Mouse (Mus musculus): ENCODE data around the gene Zar1. TPM values are rescaled to one million over a fixed set of nuclear protein-coding genes. Genes with fewer than 3 reads are reported as not detected.
"Not testable (repeated sequence)": the region's sequence is repeated elsewhere in the genome, so short reads cannot be mapped to it uniquely, and the experiment has no call there.

Gene Zar1
- polyA plus RNA-seq (2017; shearing (Covaris generic)), result not detected

DNA sequence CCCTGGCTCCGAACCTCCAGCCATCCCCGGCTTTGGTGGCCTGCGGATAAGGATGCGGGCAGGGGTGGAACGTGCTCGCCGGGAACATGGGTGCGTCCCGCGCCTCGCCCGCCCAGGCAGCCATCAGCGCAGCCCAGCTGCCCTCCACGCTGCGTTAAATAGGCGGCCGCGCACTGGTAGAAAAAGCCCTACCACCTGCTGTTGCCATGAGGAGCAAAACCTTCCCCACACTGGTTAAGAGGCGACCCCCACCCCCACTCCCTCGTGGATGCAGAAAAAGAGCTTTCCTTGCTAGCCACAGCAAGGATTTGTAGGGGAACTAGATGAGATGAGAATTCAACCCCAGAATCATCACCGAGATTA lies at the start of gene Zar1:
Gene Zar1, minus strand, starts transcription at position 285 of the 363 bp plus-strand sequence.
- ATAC-seq, result peak; percentile 15

DNA sequence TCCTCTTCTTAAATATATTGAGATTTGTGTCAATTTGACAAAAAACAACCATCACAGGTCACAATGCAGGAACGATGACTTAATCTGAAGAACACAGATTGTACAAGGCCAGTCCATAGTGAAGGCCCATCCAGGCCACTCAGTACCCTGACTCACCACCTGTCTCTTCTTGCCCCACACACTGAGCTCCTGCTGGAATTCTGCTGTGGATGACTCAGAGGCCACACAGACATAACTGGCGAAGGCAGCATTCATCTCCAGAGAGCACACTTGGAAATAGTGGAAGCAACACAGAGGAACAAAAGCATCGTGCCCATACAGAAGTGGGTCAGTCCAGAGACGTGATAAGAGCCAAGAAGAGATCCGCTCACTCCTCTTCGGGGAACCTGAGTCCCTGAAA lies 49.0 kb upstream of the Zar1 start:
- ATAC-seq, result no peak

DNA sequence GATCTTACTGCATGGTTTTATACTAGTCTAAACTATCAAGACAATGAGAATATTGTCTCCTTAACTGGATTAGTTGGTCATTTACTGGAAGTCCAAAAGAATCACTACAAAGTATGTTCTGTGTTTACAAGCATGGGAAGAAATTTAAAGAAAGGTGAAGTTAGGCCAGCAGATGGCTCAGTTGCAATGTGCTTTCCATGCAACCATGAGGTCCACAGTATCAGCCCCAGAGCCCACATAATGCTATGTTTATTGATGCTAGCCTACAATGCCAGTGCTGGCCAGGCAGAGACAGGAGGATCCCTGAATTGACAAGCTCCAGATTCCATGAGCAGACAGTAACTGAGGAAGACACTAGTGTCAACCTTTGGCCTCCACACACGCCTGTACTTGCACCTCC lies 40.0 kb upstream of the Zar1 start:
- no peak for ATAC-seq

DNA sequence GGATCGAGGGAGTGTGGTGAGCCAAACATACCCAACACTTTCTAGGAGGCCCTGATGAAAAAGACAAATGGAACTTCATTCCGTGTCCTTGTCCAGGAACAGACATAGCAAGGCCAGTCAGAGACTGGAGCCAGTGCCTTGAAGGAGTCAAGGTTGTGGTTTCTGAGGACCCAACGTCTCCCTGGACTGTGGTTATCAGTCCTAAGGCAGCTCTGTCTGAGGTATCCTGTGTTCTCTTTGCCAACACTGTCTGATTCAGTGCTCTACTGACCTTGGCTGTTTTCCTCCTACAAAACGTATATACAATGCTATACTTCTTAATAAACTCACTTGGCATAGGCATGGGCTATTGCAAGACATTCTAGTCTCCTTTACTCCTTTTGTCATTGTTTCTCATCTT lies 36.4 kb upstream of the Zar1 start:
- ATAC-seq, result no peak

DNA sequence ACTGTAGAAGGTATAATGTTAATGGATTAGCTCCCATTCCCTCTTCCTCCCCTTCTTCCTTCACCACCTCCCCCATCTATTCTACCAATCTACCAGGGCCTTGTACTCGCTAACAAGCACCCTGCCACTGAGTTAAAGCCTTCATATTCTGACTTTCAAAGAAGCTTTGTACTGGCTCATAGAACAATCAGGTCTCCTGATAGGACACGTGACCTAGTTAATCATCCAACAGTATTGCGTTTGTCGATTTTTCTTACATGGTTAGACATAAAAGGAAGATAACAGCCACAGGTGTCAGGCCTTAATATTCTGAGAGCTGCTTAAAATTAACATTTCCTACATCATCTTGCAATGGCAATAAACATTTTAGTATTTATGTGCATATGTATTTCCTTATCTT lies 22.1 kb upstream of the Zar1 start:
- ATAC-seq, result no peak

DNA sequence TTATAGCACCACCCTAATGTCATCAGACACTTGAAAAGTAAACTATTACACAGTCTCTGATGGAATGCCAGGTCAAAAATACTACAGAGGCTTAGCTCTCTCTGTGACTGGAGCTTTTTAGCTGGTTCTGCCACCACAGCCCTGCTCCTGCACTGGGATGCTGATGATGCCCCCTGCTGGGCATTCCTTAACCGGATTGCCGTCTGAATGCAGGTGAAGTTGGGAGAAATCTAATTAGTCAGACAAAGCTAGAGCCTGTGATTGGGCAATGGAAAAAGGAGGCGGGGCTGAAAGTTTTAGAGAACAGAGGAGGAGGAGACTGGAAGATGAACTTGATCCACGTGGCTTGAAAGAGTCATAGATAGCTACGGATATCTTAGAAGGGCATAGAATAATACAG lies 20.0 kb upstream of the Zar1 start:
- peak; percentile 48 for ATAC-seq

DNA sequence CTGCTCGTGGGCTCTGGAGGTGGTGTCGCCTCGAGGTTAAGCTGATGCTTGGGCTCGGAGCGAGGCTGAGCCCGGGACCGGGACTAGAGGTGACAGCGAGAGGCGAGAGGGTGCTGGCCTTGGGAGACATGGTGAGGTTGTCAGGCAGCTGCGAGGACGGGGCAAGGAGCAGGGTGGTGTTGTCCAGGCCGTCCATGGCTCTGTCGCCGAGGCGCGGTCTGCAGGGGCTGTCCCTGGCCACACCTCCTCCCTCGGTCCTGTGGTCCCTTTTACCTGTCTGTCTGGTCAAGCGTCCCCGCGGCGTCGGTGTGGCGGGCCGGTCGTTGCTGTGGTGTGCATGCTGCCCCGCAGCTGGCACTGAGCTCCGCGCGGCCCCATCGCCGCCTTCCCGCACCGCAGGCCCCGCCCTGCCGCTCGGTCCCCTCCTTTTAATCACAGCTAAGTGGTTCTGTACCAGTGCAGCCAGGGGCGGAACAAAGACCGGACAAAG lies 6.2 kb upstream of the Zar1 start, which contains the start of gene Gm5868:
Gene Gm5868, minus strand, starts transcription at position 360 of the 490 bp plus-strand sequence.
- no peak for ATAC-seq

DNA sequence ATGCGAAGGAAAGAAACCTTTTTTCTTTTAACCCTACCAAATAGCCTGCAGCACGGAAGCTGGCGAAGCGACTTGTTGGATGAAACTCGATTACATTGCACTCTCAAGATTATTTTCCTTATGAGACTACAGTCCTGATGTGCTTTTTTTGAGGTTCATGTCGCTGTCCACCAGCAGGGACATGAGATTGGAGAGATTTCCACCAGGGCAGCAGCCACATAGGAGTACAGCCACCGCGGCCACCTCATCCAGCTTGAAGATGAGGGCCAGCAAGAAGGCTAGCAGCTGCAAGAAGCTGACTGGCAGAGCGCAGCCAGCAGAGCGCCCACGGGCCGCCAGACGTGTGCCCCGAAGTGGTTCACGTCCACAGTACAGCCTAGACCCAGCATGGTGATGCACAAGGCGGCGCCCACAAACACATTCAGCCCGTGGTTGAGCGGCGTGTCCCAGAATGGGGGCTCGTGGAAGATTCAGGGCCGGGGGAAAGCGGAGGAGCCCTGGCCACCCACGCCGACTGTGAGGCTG lies 5.7 kb upstream of the Zar1 start:
- ATAC-seq, result not testable (repeated sequence)

DNA sequence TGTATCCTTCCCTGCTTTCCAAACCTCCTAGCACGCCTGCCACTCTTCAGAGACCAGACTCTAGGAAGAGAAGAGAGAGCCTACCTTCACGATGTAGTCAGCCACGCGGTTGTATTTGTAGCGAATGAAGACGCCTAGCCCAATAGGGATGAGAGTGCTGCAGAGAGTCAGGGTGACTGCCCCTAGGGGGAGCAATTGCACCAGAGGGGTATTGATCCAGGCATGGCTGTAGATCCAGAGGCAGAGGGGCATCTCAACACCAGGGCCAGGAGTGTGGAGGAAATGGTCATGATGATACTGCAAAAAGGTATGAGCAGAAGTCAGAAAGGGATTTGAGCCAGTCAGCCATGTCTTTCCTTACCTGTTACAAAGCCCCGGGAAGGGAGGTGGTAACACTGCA lies 5.1 kb upstream of the Zar1 start:
- ATAC-seq, result peak; percentile 75

DNA sequence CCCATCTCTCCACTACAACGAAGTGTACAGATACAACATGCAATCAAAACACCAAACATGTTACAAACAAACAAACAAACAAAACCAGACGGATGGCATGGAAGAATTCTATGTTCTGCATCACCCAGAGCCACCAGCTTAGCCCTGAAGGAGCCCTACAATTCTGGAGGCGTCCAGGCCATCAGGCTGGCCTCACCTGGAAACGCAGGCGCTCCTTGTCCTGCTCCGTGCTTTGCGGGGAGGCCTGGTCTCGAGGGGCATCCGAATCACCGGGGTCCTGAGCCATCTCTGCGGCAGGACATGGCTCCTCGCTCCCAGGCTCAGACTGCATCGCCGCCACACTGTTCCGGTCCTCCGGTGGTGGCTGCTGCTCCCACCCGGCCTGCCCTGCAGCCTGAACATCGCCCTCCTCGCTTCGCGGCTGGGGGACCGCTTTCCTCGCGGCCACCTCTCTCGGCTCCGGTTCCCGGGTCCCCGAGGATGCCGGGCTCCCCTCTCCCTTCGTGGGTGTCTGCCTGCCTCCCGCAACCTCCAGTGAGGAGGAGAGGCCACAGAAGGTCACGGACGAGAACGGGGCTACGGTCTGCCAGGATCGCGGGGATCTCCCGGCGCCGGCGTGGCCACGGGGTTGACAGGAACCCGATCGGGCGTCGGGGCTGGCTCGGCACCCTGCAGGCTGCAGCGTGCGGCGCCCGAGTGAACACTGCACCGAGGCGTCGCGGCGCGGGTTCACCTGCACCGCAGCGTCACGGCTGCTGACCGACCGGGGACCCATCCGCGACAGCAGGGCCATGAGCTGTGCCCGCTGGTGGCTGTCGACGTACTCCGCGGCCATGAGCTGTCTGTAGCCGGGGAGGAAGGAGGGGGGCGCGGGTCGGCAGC lies 725 bp downstream of the Zar1 start:
- peak; percentile 69 for ATAC-seq

DNA sequence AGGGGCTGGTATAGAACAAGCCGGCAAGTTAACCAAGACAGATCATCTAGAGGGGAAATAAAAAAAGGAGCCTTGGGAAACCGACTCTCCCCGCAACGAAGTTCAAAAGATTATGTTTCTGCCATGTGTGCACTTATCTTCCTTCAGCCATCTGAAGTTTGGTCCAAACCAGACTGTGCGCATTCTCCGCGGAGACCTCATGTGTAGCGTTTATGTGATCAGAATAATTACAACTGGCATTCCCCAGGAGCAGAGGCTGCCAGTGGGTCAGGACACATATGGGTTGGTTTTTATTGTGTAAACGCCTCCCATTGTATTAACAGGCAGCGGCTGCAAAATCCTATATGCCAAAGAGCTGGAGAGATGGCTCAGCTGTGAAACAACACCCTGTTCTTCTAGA lies 1.5 kb downstream of the Zar1 start:
- ATAC-seq, result not testable (repeated sequence)

DNA sequence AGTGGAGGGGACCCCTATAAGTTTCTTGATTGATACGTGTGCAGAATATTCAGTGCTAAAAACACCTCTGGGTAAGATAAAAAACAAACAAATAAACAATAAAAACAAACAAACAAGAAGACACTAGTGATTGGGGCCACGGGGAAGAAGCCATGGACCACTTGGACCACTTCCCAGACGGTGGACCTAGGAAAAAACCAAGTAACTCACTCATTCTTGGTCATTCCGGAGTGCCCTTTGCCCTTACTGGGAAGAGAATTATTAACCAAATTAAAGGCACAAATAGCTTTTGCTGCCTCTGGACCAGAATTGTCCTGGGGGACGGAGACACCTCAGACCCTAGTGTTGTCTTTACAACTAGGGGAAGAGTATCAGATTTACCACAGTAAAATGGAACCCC lies 15.4 kb downstream of the Zar1 start:
- no peak for ATAC-seq

DNA sequence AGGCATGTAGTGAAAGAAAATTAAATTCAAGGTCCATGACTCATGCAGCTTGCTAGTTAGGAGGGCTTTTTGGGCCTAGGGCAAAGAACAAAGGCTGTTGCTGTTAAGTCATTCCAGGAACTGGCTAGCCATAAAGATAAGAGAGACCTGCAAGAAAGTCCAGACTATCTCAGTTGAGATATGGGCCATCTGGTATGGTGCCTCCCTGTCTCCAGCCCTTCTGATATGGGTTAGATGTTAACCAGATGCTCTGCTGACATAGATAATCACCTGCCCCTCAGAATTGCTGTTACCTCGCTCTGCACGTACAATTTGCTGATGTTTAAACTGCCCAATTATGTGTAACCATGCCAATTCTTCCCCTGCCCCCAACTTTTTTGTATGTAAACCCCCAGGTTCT lies 17.9 kb downstream of the Zar1 start:
- not testable (repeated sequence) for ATAC-seq

DNA sequence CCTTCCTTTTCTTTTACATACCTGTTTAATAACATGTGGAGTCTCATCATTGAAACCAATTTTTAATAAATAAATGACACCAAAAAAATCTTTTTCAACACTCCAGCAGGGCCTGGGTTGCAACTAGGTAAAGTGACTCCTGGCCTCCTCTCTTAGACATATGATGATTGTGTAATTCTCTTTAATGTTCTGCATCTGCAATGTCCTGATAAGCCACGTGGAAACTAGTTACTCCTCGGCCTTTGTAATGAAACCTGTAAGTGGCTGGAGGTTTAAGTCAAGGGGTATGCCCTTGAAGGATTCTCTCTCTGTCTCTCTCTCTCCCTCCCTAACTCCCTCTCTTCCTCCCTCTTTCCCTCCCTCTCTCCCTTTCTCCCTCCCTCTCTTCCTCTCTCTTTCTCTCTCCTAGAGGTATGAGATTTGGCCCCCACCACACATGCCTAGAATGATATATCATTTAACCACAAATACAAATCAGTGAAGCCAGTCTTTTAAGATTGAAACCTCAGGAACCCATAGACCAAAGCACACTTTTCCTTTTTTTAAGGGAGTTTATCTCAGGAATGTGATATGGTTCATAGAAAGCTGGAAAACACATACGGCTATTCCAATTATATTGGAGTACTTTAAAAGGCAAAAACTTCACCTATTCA lies 20.0 kb downstream of the Zar1 start:
- ATAC-seq, result no peak

DNA sequence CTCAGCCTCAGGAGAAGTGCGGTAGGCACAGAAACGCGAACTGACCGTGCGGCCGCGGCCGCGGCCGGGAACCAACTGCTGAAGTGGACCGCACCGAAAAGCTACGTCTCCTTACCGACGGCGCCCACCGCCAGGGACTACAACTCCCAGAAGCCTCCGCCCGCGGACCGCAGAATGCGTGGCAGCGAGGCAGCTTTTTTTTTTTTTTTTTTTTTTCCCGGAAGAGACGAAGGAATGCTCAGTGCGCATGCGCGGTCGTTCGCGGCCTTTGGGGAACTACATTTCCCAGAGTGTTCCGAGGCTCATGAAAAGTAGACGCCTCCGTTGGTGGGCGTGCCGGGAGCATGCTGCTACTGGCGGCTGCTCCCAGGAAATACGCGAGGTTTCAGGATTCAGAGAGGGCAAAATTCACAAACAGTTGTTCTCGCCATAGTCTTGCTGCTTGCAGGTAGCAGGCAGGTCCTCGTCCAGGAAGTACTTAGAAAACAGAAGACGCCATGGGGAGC lies 21.5 kb downstream of the Zar1 start, which contains the start of gene Nfxl1:
Gene Nfxl1, minus strand, starts transcription at position 141 of the 506 bp plus-strand sequence.
- peak; percentile 94 for ATAC-seq

DNA sequence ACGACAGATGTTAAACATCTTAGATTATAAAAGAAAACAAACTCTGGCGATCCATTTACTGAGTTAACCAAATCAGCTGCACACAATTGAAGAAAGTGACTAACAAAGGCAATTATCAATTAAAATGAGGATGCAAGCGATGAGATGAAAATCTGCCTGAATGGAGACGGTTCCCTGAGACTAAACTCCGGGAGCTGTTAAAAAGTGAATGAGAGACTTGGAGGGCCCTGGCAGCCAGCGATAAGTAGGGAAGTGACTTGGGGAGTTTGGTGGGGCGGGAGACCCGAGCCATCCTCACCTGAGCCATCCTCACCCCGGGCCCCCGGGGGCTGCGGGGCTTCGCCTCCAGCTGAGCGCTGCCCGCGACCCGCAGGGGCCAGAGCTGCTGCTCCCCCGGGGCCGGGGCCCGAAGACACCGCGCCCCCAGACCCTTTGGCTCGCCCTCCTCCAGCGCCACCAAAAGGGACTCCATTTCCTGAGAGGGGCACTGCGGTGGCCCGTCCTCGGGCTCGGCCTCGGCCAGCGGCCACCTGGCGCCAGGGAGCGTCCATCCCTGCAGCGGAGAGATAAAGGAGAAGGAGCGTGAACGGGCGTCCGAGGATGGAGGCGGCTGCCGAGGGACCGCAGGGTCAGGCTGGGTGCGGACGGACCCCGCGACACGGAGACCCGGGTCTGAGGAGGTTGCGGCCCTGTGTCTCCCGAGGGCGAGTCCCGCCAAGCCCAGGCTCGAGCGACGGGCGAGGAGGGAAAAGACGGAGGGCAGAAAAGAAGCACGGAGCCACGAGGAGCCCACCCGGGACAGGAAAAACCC lies 22.1 kb downstream of the Zar1 start:
- peak; percentile 15 for ATAC-seq

DNA sequence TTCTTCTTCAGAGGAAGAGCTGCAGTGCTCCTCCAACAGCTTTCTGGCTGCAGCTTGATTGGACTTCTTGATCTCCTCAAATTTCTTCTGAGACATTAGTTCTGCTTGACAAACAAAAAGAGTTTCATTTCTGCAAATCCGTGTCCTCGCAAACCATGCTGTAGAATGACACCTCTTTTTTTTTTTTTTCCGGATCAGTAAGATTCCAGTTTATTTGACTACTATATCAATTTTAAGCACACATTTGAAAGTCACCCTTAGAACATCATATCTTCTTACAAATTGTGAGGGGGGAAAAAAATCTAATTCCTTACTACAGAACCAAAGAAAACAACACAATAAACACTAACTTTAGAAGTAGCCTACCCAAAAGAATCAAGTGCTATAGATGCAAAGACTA lies 24.8 kb downstream of the Zar1 start:
- ATAC-seq, result no peak

DNA sequence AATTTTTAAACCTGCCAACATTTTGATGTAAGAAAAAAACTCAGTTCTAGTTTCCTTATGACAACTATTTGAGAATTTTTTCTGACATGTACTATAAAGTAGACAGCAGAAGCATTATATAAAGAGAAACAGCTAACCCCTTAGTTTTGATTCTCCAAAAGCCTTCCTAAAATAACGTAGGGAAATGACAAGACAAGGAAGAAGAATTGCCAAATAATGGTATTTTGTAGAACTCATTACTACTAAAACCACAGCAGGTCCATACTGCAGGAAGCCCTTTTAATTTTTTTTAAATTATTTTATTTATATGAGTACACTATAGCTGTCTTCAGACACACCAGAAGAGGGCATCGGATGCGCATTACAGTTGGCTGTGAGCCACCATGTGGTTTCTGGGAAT lies 29.8 kb downstream of the Zar1 start:
- no peak for ATAC-seq

DNA sequence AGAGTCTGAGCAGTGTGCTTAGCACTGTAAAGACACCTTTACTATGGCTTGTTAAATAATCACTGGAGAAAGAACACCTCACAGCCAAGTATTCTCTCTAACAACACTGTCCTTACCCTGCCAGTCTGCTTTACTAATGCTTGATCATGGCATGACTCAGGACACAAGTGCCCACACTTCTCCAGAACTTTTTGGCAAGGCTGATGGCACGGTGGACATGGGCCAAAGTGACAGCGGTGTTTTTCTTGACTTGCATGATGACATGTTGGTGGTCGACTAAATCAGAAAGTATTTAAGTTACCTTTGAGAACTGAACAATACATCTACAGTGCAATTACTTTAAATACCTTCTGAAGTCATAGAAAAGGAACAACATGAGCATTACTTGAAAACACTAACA lies 52.2 kb downstream of the Zar1 start:
- no peak for ATAC-seq

Measured in inflammation-experienced regulatory T-cells, adult 6 months (primary cell).